Mouse (Mus musculus): ENCODE measurements at regions not wholly inside any gene's neighbourhood (a gene's known extent, or its start where the extent isn't known, plus 50 kb on each side); places are given as distances from the start of the nearest gene placed in this dataset.

DNA sequence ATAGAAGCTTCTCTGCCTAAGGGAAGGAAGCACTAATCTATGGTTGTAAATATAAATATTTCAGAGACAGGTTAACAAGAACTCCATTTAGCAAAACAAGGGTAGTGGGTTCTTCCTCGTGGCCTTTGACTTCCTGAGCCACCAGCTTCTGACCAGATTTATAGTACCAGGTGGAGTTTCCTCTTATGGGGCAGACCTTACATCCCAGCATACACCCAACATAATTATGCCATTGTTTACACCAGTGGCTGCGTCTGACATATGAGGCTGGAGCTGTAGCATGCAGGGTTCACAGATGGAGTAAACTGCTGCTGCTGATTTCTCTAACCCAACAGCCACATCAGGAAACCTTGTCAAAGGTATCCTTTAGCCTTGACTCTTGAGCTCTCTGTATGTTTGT is 75.5 kb downstream of the Trib2 start:
- no peak overlapping the region for H3K9ac ChIP-seq
- no peaks in the 10 kb centered on the region for H3K27me3 ChIP-seq (replicated peaks)
- WGBS: 60% methylated on average over 2 of the region's 2 CpGs
- H3K36me3 ChIP-seq: no peaks in the 10 kb centered on the region
- no peaks in the 10 kb centered on the region for H3K4me1 ChIP-seq
- H3K4me3 ChIP-seq: no peak overlapping the region
- no peak for ATAC-seq (ENCODE audit: low FRiP score, low read depth)
- no peaks in the 10 kb centered on the region for H3K9me3 ChIP-seq
- H3K27ac ChIP-seq: no peak overlapping the region
- H3K4me2 ChIP-seq (replicated peaks): no peak overlapping the region

DNA sequence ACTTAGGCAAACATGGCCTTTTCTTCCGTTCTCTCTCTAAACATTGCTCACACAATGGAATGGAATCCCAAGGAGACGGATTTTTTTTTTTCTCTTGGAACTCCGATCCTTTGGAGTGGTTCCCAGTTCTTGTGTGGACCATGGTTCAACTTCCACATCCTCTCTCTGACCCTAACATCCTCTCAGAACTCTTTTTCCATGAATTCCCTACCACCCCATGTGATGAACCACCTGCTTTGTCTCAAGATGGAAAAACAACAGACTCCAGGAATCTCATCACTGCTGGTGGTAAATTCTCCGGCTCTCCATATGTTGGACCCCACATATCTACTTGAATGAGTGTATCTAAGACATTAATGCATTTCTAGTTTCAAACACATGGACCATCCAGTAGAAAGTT is 77.7 kb downstream of the Trib2 start:
- WGBS: 69% methylated on average over 4 of the region's 4 CpGs
- H3K9me3 ChIP-seq: no peaks in the 10 kb centered on the region
- no peak overlapping the region for H3K27ac ChIP-seq

DNA sequence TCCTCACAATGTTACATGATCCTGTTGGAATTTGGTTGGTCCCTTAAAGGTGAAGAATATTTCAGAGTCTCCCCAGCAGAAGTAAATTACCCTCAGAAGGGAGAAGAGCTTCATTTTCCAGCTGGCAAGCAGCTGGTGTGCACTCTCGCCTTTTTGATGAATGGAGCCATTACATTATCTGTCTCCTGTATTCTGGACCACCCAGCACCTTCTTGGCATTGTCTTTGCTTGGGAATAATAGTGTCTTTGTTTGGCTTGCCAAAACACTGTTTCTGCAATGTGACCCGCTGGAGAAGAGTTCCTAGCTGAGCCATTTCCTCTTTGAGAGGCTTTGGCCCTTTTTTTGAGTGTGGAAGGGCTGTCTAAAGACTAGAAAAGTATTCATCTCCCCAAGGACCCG is 85.5 kb downstream of the Trib2 start:
- no peak overlapping the region for H3K4me3 ChIP-seq
- 35% methylated on average over 3 of the region's 3 CpGs for WGBS

More for the DNA sequence above, 77.7 kb downstream of the Trib2 start:
- no peaks in the 10 kb centered on the region for H3K36me3 ChIP-seq
- H3K4me1 ChIP-seq: no peaks in the 10 kb centered on the region
- H3K9ac ChIP-seq: no peak overlapping the region
- no peaks in the 10 kb centered on the region for H3K27me3 ChIP-seq (replicated peaks)
- H3K4me3 ChIP-seq: no peak overlapping the region
- no peak for ATAC-seq (ENCODE audit: low FRiP score, low read depth)
- no peak overlapping the region for H3K4me2 ChIP-seq (replicated peaks)

DNA sequence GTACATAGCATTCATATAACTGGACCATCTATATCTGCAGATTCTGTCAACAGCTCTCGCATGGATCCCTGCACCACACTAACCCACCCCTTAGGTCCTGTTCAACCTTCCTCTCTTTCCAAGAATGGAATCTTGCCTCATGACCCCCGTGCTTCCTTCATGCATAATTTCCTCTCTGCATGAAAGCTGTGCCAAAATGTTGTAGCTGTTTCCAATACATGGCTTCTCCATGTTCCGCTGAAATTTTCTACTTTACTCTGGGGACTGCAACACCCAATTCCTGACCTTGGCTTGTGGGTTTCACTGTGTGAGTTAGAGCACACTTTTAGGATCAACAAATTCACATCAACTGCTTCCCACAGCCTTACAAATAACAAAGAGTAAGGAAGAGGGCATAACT is 87.0 kb downstream of the Trib2 start:
- H3K27ac ChIP-seq: no peak overlapping the region
- no peak overlapping the region for H3K9ac ChIP-seq
- ATAC-seq (ENCODE audit: low FRiP score, low read depth): no peak
- no peaks in the 10 kb centered on the region for H3K36me3 ChIP-seq
- no peaks in the 10 kb centered on the region for H3K27me3 ChIP-seq (replicated peaks)
- H3K9me3 ChIP-seq: no peaks in the 10 kb centered on the region
- no peak overlapping the region for H3K4me3 ChIP-seq
- WGBS: 74% methylated on average over 3 of the region's 3 CpGs
- H3K4me2 ChIP-seq (replicated peaks): no peak overlapping the region
- 0 out of 2 replicates have a peak, but pooled peaks cover 5% of the 10 kb centered on the region for H3K4me1 ChIP-seq

More for the DNA sequence above, 85.5 kb downstream of the Trib2 start:
- no peaks in the 10 kb centered on the region for H3K36me3 ChIP-seq
- H3K27me3 ChIP-seq (replicated peaks): no peaks in the 10 kb centered on the region
- no peaks in the 10 kb centered on the region for H3K9me3 ChIP-seq
- H3K27ac ChIP-seq: no peak overlapping the region
- H3K4me2 ChIP-seq (replicated peaks): no peak overlapping the region
- H3K9ac ChIP-seq: no peak overlapping the region
- no peak for ATAC-seq (ENCODE audit: low FRiP score, low read depth)
- 0 out of 2 replicates have a peak, but pooled peaks cover 5% of the 10 kb centered on the region for H3K4me1 ChIP-seq

DNA sequence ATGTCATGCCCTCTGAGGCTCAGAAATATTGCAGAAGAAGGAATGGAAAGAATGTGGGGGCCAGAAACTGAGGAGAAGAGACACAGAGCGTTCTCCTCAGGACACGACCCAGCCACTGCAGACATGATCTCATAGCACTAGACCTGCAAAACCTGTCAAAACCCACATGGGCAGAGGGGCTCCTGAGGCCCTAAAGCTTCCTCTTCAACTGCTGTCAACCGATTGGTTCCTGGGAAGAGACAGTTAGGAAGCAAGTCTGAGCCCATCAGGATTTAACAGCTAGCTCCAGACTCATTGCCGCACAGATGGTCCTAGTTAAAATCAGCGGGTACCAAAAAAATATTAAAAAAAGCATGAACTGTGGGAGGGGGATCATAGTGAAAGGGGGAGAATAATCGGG is 93.2 kb downstream of the Trib2 start:
- 69% methylated on average over 6 of the region's 6 CpGs for WGBS
- no peak overlapping the region for H3K9ac ChIP-seq
- H3K9me3 ChIP-seq: no peaks in the 10 kb centered on the region
- H3K4me3 ChIP-seq: no peak overlapping the region
- no peaks in the 10 kb centered on the region for H3K36me3 ChIP-seq
- H3K27ac ChIP-seq: no peak overlapping the region
- no peaks in the 10 kb centered on the region for H3K4me1 ChIP-seq
- no peaks in the 10 kb centered on the region for H3K27me3 ChIP-seq (replicated peaks)
- no peak overlapping the region for H3K4me2 ChIP-seq (replicated peaks)
- ATAC-seq (ENCODE audit: low FRiP score, low read depth): no peak

DNA sequence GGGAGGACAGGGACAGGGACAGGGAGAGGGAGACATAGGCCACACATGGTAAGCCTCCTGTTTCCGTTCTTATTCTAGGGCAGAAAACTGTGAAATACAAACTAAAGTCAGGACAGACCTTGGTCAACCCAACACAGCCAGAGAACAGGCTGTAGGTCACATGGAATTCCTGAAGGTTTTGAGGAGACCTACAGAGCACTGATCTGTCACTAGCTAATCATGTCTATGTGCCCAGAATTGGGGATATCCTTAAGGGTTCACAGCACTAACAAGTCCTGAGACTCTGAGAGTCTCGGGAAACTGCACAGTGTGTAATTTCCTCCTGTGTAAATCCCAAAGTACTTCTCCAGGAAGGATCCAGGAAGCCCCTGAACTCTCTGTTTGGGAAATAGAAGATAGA is 94.6 kb downstream of the Trib2 start:
- no peak overlapping the region for H3K9ac ChIP-seq
- no peaks in the 10 kb centered on the region for H3K27me3 ChIP-seq (replicated peaks)
- H3K36me3 ChIP-seq: no peaks in the 10 kb centered on the region
- no peak for ATAC-seq (ENCODE audit: low FRiP score, low read depth)
- no peaks in the 10 kb centered on the region for H3K4me1 ChIP-seq
- no peaks in the 10 kb centered on the region for H3K9me3 ChIP-seq
- H3K27ac ChIP-seq: no peak overlapping the region
- H3K4me3 ChIP-seq: no peak overlapping the region
- WGBS: 94% methylated on average over 2 of the region's 2 CpGs
- no peak overlapping the region for H3K4me2 ChIP-seq (replicated peaks)

DNA sequence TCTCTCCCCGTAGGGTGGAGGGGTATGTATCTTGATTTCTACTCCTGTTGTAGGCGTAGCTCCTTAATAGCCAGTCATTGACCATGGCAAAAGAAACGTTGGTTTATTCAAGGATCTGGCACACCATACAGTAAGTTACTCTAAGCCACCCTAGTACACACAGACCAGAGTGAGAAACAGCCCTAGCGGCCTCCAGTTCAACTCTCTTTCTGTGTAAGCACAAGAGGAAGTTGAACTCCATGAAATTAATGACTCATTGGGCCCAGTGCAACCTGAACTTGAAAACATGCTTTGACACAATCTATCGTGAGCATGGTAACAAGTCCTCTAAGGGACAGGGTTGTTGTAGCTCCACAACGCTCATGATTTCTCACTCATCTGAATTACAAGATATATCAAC is 96.6 kb downstream of the Trib2 start:
- Histone ChIP-seq H3K4me2 (replicated peaks) (no peak overlapping the region), H3K36me3 (no peaks in the 10 kb centered on the region), H3K4me3 (no peak overlapping the region), H3K4me1 (no peaks in the 10 kb centered on the region), H3K27ac (no peak overlapping the region), H3K9me3 (no peaks in the 10 kb centered on the region), H3K9ac (no peak overlapping the region), H3K27me3 (replicated peaks) (no peaks in the 10 kb centered on the region)
- no peak for ATAC-seq (ENCODE audit: low FRiP score, low read depth)
- WGBS: 79% methylated on average over 6 of the region's 6 CpGs

DNA sequence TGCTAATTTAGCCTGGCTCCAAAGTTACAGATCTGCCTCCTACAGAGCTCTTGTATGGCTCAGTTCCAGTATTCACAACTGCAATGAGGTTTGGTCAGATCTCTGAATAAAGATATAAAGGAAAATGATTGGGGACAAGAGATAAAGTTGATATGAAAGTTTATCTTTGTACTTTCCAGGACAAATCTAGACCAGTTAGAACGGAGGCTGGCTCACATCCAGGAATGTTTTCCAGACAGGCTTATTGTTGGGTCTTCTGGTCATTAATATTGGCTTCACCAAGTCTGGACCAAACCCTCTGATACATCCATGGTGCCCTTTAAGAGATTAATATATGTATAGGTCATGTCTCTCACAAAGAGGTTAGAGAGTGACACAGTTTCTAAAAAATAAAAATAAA is 97.9 kb downstream of the Trib2 start:
- H3K27ac ChIP-seq: no peak overlapping the region
- H3K36me3 ChIP-seq: no peaks in the 10 kb centered on the region
- no peak overlapping the region for H3K4me2 ChIP-seq (replicated peaks)
- H3K27me3 ChIP-seq (replicated peaks): no peaks in the 10 kb centered on the region
- 81% methylated on average over 1 of the region's 1 CpGs for WGBS
- H3K9ac ChIP-seq: no peak overlapping the region
- H3K4me3 ChIP-seq: no peak overlapping the region
- no peaks in the 10 kb centered on the region for H3K9me3 ChIP-seq
- ATAC-seq (ENCODE audit: low FRiP score, low read depth): no peak
- no peaks in the 10 kb centered on the region for H3K4me1 ChIP-seq

DNA sequence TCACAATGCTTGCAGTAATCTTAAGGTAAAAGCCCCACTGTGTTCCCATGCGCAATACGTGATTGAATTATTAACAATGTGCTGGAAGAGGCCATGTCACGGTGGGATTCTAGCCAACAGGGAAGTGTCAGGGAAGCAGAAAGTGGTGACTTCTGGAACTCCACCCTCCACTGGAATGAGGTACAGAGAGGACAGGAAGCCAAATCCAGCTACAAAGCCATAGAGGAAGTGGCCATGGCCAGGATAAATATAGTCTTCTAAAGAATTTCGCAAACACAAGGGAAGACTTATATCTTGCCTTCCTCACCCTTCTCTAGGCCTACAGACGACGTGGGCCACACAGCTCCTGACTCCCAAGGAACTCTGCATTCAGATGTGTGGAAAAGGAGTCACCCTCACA is 98.7 kb downstream of the Trib2 start:
- Histone ChIP-seq H3K4me2 (replicated peaks) (no peak overlapping the region), H3K4me3 (no peak overlapping the region), H3K9ac (no peak overlapping the region), H3K4me1 (no peaks in the 10 kb centered on the region), H3K9me3 (no peaks in the 10 kb centered on the region), H3K36me3 (no peaks in the 10 kb centered on the region), H3K27me3 (replicated peaks) (no peaks in the 10 kb centered on the region), H3K27ac (no peak overlapping the region)
- 82% methylated on average over 6 of the region's 6 CpGs for WGBS
- no peak for ATAC-seq (ENCODE audit: low FRiP score, low read depth)

DNA sequence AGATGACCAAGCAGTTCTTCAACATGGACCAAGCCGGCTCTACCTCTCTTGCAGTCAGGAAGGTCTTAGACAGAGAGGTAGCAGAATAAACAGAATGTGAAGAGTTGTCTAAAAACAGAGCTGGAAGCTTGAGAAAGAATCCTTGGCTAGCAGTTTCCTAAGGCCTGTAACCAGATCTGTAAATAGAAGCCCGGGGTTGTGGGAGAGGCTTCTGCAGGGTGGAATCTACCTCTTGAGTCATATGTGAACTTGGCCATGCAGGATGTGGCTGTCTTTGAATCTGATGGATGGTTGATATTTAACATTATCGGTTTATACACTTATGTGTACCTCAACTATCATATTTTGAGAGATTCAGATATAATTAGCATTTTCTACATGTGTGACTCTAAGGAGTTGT is 99.4 kb downstream of the Trib2 start:
- ATAC-seq (ENCODE audit: low FRiP score, low read depth): no peak
- WGBS: 96% methylated on average over 3 of the region's 3 CpGs

DNA sequence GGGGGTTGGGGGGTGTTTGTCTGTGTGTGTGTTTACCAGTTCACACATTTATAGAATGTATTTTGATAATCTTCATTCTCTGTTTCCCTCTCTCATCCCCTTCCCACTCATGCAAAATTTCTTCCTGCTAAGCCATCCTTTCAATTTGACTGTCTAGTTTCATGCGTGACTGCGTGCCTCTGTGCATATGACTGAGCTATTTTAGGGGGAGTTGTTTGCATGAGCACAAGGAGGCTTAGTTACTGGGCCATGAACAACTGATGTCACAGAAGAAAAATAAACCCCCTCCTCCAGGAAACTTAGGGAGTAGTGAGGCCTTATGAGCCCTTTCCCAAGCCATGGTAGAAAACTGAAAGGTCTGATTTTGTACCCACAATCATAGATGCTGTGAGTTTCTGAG is 103.1 kb downstream of the Trib2 start:
- WGBS: 80% methylated on average over 2 of the region's 2 CpGs
- ATAC-seq (ENCODE audit: low FRiP score, low read depth): no peak
- no peak overlapping the region for H3K4me2 ChIP-seq (replicated peaks)
- no peaks in the 10 kb centered on the region for H3K9me3 ChIP-seq
- no peaks in the 10 kb centered on the region for H3K4me1 ChIP-seq
- H3K4me3 ChIP-seq: no peak overlapping the region
- no peak overlapping the region for H3K9ac ChIP-seq
- H3K36me3 ChIP-seq: no peaks in the 10 kb centered on the region
- no peaks in the 10 kb centered on the region for H3K27me3 ChIP-seq (replicated peaks)
- H3K27ac ChIP-seq: no peak overlapping the region

More for the DNA sequence above, 99.4 kb downstream of the Trib2 start:
- Histone ChIP-seq H3K9ac (no peak overlapping the region), H3K36me3 (no peaks in the 10 kb centered on the region), H3K27ac (no peak overlapping the region), H3K4me2 (replicated peaks) (no peak overlapping the region), H3K27me3 (replicated peaks) (no peaks in the 10 kb centered on the region), H3K4me3 (no peak overlapping the region), H3K4me1 (no peaks in the 10 kb centered on the region), H3K9me3 (no peaks in the 10 kb centered on the region)

DNA sequence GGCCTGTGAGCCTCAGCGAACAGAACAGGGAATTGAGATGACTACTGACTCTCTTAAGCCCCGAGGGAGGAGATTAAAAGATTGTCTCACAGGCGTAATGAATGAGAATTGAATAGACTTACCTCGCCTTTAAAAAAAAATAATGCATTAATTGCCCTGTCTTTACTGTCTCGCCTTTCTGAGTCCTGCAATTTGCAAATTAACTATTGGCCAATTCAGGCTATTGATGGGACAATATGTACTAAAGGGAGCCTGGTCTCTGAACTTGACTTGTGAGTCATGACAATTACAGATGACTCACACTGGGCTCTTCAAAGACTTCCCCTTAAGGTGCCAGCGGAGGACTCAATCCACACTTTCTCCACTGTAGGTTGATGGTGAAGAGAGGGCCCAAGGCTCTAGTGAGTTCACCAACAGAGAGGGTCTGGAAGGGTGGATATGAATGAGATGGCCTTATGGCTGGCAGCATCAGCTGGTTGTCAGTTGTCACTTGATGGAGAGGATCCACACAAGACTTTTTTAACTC is 109.1 kb downstream of the Trib2 start:
- Histone ChIP-seq H3K27me3 (replicated peaks) (no peaks in the 10 kb centered on the region), H3K4me3 (no peak overlapping the region), H3K36me3 (no peaks in the 10 kb centered on the region), H3K27ac (no peak overlapping the region), H3K4me1 (no peaks in the 10 kb centered on the region), H3K9me3 (no peaks in the 10 kb centered on the region), H3K4me2 (replicated peaks) (no peak overlapping the region), H3K9ac (no peak overlapping the region)
- ATAC-seq (ENCODE audit: low FRiP score, low read depth): no peak
- whole genome bisulfite sequencing: 66% methylated on average over 6 of the region's 6 CpGs

DNA sequence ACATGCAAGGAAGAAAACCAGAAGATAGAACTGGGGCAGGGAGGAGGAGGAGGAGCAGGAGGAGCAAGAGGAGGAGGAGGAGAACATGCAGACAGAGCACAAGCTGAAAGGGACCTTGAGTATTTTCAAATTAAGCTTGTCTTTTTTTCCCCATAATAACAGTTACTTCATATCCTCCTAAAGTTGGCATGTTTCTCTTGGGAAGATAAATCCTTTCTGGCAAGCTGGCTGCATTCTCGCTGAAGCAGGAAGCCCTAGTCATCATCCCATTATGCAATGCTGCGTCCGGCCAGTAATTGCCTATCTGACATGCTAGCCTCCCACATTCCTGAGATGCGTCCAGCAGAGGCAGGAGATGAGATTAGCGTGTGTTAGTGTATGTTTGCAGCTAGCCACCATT is 112.3 kb downstream of the Trib2 start:
- Histone ChIP-seq H3K4me1 (no peaks in the 10 kb centered on the region), H3K36me3 (no peaks in the 10 kb centered on the region), H3K27ac (no peak overlapping the region), H3K4me3 (no peak overlapping the region), H3K9me3 (no peaks in the 10 kb centered on the region), H3K27me3 (replicated peaks) (no peaks in the 10 kb centered on the region), H3K9ac (no peak overlapping the region), H3K4me2 (replicated peaks) (no peak overlapping the region)
- WGBS: 51% methylated on average over 5 of the region's 5 CpGs
- no peak for ATAC-seq (ENCODE audit: low FRiP score, low read depth)

Data from neural tube, embryonic 12.5 days (tissue).